Mouse (Mus musculus) C2C12 (cell line): Measurements from ENCODE around the gene Tsc22d1.
A peak's percentile ranks its signal among the peaks of the same experiment; 100 is the strongest.

Source experiments
- CTCF ChIP-seq: IDR thresholded peaks from one replicate; pipeline ENCODE4 v1.5.1; 2011; ENCODE audit not compliant: control insufficient read depth, insufficient read depth, insufficient read length
- MYOG ChIP-seq: IDR thresholded peaks from one replicate; pipeline ENCODE4 v1.6.1; 2011; ENCODE audit not compliant: control insufficient read depth, insufficient read length; ENCODE audit errors: extremely low read depth

DNA sequence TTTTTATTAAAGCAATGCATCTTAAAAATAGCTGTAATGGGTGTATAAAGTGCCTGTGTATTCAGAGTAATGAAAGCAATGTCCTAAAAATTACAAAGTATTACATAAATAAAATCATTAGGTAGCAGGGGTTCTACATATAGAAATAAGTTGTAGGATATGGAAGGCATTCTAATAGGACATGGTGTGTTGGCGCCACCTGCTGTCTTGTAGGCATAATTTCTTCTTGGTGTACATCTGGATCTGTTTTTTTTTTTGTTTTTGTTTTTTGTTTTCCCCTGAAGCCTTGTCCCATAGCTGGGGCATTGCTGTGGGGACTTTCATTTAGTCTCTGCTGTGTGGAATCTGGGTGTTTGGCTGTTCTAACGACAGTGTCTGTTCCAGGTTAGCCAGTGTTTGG, 58.6 kb downstream of the Tsc22d1 start:
- TF ChIP-seq CTCF (peak; percentile 1), MYOG (no peak)
